20 mouse cellular contexts compared by ENCODE assay signal in the genomic region with DNA sequence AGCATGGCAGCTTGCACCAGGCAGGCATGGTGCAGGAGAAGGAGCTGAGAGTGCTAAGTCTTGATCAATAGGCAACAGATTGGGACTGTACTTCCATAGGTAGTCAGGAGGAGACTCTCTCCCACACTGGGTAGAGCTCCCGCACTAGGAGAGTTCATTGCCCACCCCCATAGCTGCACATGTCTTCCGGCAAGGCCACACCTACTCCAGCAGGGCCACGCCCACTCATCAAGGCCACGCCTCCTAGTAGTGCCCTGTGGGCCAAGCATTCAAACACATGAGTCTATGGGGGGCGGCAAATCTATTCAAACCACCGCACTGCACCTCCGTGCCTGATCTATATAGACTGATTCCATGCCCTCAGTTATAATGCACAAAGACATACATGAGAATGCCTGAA. TPM values are rescaled to one million over a fixed set of nuclear protein-coding genes. Genes with fewer than 3 reads are reported as not detected.
DNase-seq lines count a peak whose midpoint lies in the region; ATAC-seq and TF ChIP-seq lines count a peak whose summit lies in the region.
"Had no signal": no experiment of that assay in that cellular context is flagged by ENCODE, and none has a peak within 500 bp of the region (broad histone marks: within the 10 kb centered on the region; RNA-seq: fewer than 3 reads in every experiment).

No protein-coding gene starts in this region.

- H3K4me2 ChIP-seq in forebrain, embryonic 13.5 days, result no peak overlapping the region
- H3K4me2 ChIP-seq in midbrain, postnatal 0 days (ENCODE audit: low read depth, low read length, poor library complexity, severe bottlenecking), result no peak overlapping the region
- no peak overlapping the region for H3K4me2 ChIP-seq in midbrain, embryonic 13.5 days (replicated peaks)
- H3K4me2 ChIP-seq in liver, embryonic 11.5 days, result no peak overlapping the region

- H3K27ac ChIP-seq in forebrain, embryonic 13.5 days, result no peak overlapping the region
- H3K27ac ChIP-seq in forebrain, embryonic 10.5 days, result no peak overlapping the region
- H3K27ac ChIP-seq in midbrain, embryonic 10.5 days (replicated peaks), result peak overlapping the region; percentile 86; the same call in 1 of the 2 replicates
- no peak overlapping the region for H3K27ac ChIP-seq in midbrain, postnatal 0 days (ENCODE audit: low read depth, low read length)
- H3K27ac ChIP-seq in midbrain, embryonic 13.5 days, result no peak overlapping the region
- no peak overlapping the region for H3K27ac ChIP-seq in liver, embryonic 11.5 days (ENCODE audit: low read depth, low read length)
- H3K27ac ChIP-seq: heart, embryonic 15.5 days; macrophage had no signal

- no peaks in the 10 kb centered on the region for H3K27me3 ChIP-seq in forebrain, embryonic 13.5 days
- peaks cover 15% of the 10 kb centered on the region for H3K27me3 ChIP-seq in forebrain, embryonic 10.5 days (ENCODE audit: poor library complexity, severe bottlenecking)
- H3K27me3 ChIP-seq in midbrain, embryonic 10.5 days (ENCODE audit: low read depth, poor library complexity, severe bottlenecking), result peaks cover 22% of the 10 kb centered on the region; the same call in 1 of the 2 replicates
- H3K27me3 ChIP-seq in midbrain, postnatal 0 days (ENCODE audit: insufficient read depth, low read length), result no peaks in the 10 kb centered on the region
- H3K27me3 ChIP-seq in midbrain, embryonic 13.5 days, result 0 out of 2 replicates have a peak, but pooled peaks cover 8% of the 10 kb centered on the region
- H3K27me3 ChIP-seq in liver, embryonic 11.5 days (replicated peaks; ENCODE audit: control insufficient read depth, insufficient read depth, low read length), result no peaks in the 10 kb centered on the region

- H3K4me3 ChIP-seq in forebrain, embryonic 13.5 days, result no peak overlapping the region
- H3K4me3 ChIP-seq in forebrain, embryonic 10.5 days, result no peak overlapping the region
- no peak overlapping the region for H3K4me3 ChIP-seq in midbrain, embryonic 10.5 days
- no peak overlapping the region for H3K4me3 ChIP-seq in midbrain, postnatal 0 days (ENCODE audit: low read depth, low read length)
- no peak overlapping the region for H3K4me3 ChIP-seq in midbrain, embryonic 13.5 days (replicated peaks)
- no peak overlapping the region for H3K4me3 ChIP-seq in liver, embryonic 11.5 days (ENCODE audit: low read depth, low read length)

- H3K36me3 ChIP-seq in forebrain, embryonic 13.5 days (ENCODE audit: poor library complexity, severe bottlenecking), result no peaks in the 10 kb centered on the region
- H3K36me3 ChIP-seq in forebrain, embryonic 10.5 days (replicated peaks), result no peaks in the 10 kb centered on the region
- no peaks in the 10 kb centered on the region for H3K36me3 ChIP-seq in midbrain, embryonic 10.5 days
- H3K36me3 ChIP-seq in midbrain, postnatal 0 days (ENCODE audit: insufficient read depth, low read length), result no peaks in the 10 kb centered on the region
- H3K36me3 ChIP-seq in midbrain, embryonic 13.5 days, result no peaks in the 10 kb centered on the region
- H3K36me3 ChIP-seq in liver, embryonic 11.5 days (ENCODE audit: control insufficient read depth, insufficient read depth, low read length), result no peaks in the 10 kb centered on the region
- H3K36me3 ChIP-seq: embryonic facial prominence, embryonic 10.5 days; heart, embryonic 15.5 days had no signal

- WGBS in forebrain, embryonic 13.5 days, result 75% methylated on average over 7 of the region's 7 CpGs
- WGBS in forebrain, embryonic 10.5 days, result 64% methylated on average over 7 of the region's 7 CpGs
- WGBS in midbrain, embryonic 10.5 days, result 66% methylated on average over 7 of the region's 7 CpGs
- WGBS in midbrain, postnatal 0 days, result 69% methylated on average over 7 of the region's 7 CpGs
- WGBS in midbrain, embryonic 13.5 days, result 67% methylated on average over 7 of the region's 7 CpGs
- 61% methylated on average over 7 of the region's 7 CpGs for WGBS in liver, embryonic 11.5 days

- no peak for DNase-seq in forebrain, embryonic 10.5 days (ENCODE audit: extremely low spot score, low spot score)
- DNase-seq in midbrain, embryonic 10.5 days (ENCODE audit: low spot score), result no peak
- DNase-seq in midbrain, postnatal 0 days (ENCODE audit: low spot score), result no peak
- peak; percentile 91 for DNase-seq in ES-CJ7 (ENCODE audit: low read depth, low spot score)
- no peak for DNase-seq in liver, embryonic 11.5 days (ENCODE audit: low spot score)
- DNase-seq in kidney, adult 8-10 months, result no peak
- DNase-seq: heart, postnatal 36 days; kidney, adult 11 months; liver; right cerebral cortex, postnatal 14 days; spleen, adult 18-20 months; thymus, postnatal 14 days had no signal

- no peaks in the 10 kb centered on the region for H3K9me3 ChIP-seq in forebrain, embryonic 13.5 days (replicated peaks)
- H3K9me3 ChIP-seq in forebrain, embryonic 10.5 days, result no peaks in the 10 kb centered on the region
- no peaks in the 10 kb centered on the region for H3K9me3 ChIP-seq in midbrain, embryonic 10.5 days (replicated peaks)
- no peaks in the 10 kb centered on the region for H3K9me3 ChIP-seq in midbrain, postnatal 0 days (ENCODE audit: low read length)
- no peaks in the 10 kb centered on the region for H3K9me3 ChIP-seq in midbrain, embryonic 13.5 days
- H3K9me3 ChIP-seq in liver, embryonic 11.5 days (ENCODE audit: control insufficient read depth, low read length), result no peaks in the 10 kb centered on the region
- H3K9me3 ChIP-seq: embryonic facial prominence, embryonic 10.5 days; heart, embryonic 15.5 days had no signal

- H3K9ac ChIP-seq in forebrain, embryonic 13.5 days, result no peak overlapping the region
- H3K9ac ChIP-seq in midbrain, postnatal 0 days (replicated peaks; ENCODE audit: low read length, poor library complexity, severe bottlenecking), result no peak overlapping the region
- H3K9ac ChIP-seq in midbrain, embryonic 13.5 days (replicated peaks), result no peak overlapping the region
- H3K9ac ChIP-seq in liver, embryonic 11.5 days (ENCODE audit: low read depth, low read length), result no peak overlapping the region
- H3K9ac ChIP-seq: heart, embryonic 15.5 days had no signal

- ATAC-seq in forebrain, embryonic 13.5 days, result peak; percentile 19; the same call in 1 of the 2 replicates
- no peak for ATAC-seq in midbrain, postnatal 0 days (ENCODE audit: low FRiP score)
- ATAC-seq in midbrain, embryonic 13.5 days, result 0 out of 2 replicates have a peak, but pooled peaks have one; percentile 41
- ATAC-seq in liver, embryonic 11.5 days (replicated peaks; ENCODE audit: low FRiP score), result no peak
- ATAC-seq: CD4-positive, CD25-positive, alpha-beta regulatory T cell, adult 4 months had no signal

- TF ChIP-seq CTCF in midbrain, postnatal 0 days (IDR thresholded peaks at IDR 0.05), result no peak

- peaks cover 13% of the 10 kb centered on the region for H3K4me1 ChIP-seq in forebrain, embryonic 13.5 days
- H3K4me1 ChIP-seq in forebrain, embryonic 10.5 days, result peaks cover 19% of the 10 kb centered on the region
- peaks cover 19% of the 10 kb centered on the region for H3K4me1 ChIP-seq in midbrain, embryonic 10.5 days
- H3K4me1 ChIP-seq in midbrain, postnatal 0 days (ENCODE audit: insufficient read depth, low read length), result no peaks in the 10 kb centered on the region
- peaks cover 12% of the 10 kb centered on the region for H3K4me1 ChIP-seq in midbrain, embryonic 13.5 days (replicated peaks)
- H3K4me1 ChIP-seq in liver, embryonic 11.5 days (replicated peaks; ENCODE audit: control insufficient read depth, insufficient read depth, low read length), result no peaks in the 10 kb centered on the region

RNA-seq across cellular contexts. Expression of a gene that starts 56.6 kb away (rescaled TPM):
- 2.1 TPM in 2 replicates for polyA plus RNA-seq in forebrain, embryonic 13.5 days (2015; fragmentation: Nextera tagmentation; extraction: Ambion mirVana)
- polyA plus RNA-seq in forebrain, embryonic 10.5 days (2016; fragmentation: Nextera tagmentation; extraction: Ambion mirVana), result 0.20 and 0.27 TPM in 2 replicates
- polyA plus RNA-seq in midbrain, embryonic 10.5 days (2016; fragmentation: Nextera tagmentation; extraction: Ambion mirVana), result 0.20 and 0.29 TPM in 2 replicates
- total RNA-seq in midbrain, postnatal 0 days (2014; rRNA removed), result 27.8 and 36.2 TPM in 2 replicates
- 4.8 and 6.4 TPM in 2 replicates for polyA plus RNA-seq in midbrain, postnatal 0 days (2015; fragmentation: Nextera tagmentation; extraction: Ambion mirVana)
- polyA plus RNA-seq in midbrain, embryonic 13.5 days (2015; fragmentation: Nextera tagmentation; extraction: Ambion mirVana), result 2.5 and 2.7 TPM in 2 replicates
- 0.05 and 0.15 TPM in 2 replicates for polyA plus RNA-seq in liver, embryonic 11.5 days (2014; fragmentation: Nextera tagmentation; extraction: Ambion mirVana)
- total RNA-seq: heart, postnatal 36 days had no signal
- polyA plus RNA-seq: heart, embryonic 15.5 days; liver, embryonic 16.5 days; lung, embryonic 16.5 days; macrophage had no signal

Comparison
In these comparisons a context has a peak if more than half of its experiments do, and no peak if none do; other contexts are left out.
1. ATAC-seq: peak in forebrain, embryonic 13.5 days (single experiment) and midbrain, embryonic 13.5 days (single experiment); none in midbrain, postnatal 0 days (single experiment) and liver, embryonic 11.5 days (single experiment).